Mouse (Mus musculus) subcutaneous adipose tissue, adult 2 months (tissue): ENCODE data around the gene Olfr459. TPM values are rescaled to one million over a fixed set of nuclear protein-coding genes. Genes with fewer than 3 reads are reported as not detected.

Source experiments
- polyA plus RNA-seq: library from polyadenylated mRNA; depleted of rRNA; stranded (reverse); fragments of >200 nt; gene quantifications from 2 replicates; pipeline ENCODE4 v1.2.3, GENCODE M21; 2012; ENCODE audit warnings: low replicate concordance; rRNA removed

Olfr459 gene
- polyA plus RNA-seq: not detected in 2 replicates

GRCm38 (mm10) chr6:41775077-41775476, at the start of gene Olfr459:
Olfr459 (minus strand) TSS chr6:41775177.

Other genes with a start within 250 kb of the Olfr459 start
- gene Ephb6, start 169.7 kb downstream of the Olfr459 start, polyA plus RNA-seq: 17.4 and 19.3 TPM in 2 replicates
- gene Trpv6, start 138.8 kb downstream of the Olfr459 start, polyA plus RNA-seq: 0.07 and 6.4 TPM in 2 replicates
- not detected in 2 replicates for gene Trpv5, start 94.4 kb downstream of the Olfr459 start, polyA plus RNA-seq
- gene Llcfc1, start 90.7 kb downstream of the Olfr459 start, polyA plus RNA-seq: not detected in 2 replicates
- not detected in 2 replicates for gene Kel, start 70.8 kb downstream of the Olfr459 start, polyA plus RNA-seq
- not detected in 2 replicates for gene Pip, start 72.4 kb upstream of the Olfr459 start, polyA plus RNA-seq
- not detected in 2 replicates for gene Sval2, start 77.8 kb upstream of the Olfr459 start, polyA plus RNA-seq
- not detected in 2 replicates for gene Sval1, start 176.5 kb upstream of the Olfr459 start, polyA plus RNA-seq
- gene Sval3, start 193.0 kb upstream of the Olfr459 start, polyA plus RNA-seq: not detected in 2 replicates